In the genomic region with DNA sequence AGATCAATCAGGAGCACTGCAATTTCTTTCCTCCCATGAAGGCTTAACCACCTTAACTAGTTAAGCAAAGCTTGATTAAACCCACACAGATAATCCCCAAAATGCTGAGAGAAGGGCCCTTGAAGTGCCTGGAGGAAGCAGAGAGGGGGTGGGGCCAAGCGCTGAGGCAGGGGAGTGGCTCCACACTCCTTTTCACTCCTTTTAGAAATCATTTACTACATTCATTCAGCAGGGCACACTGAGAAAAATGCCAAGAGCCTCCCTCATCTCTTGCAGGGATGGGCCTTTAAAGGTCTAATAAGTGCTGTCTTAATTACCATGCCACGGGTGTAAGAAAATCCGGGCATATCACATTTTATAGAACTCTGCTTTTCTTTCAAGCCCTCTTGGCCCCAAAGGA, we compare ENCODE assay signal across 31 mouse cellular contexts. TPM values are rescaled to one million over a fixed set of nuclear protein-coding genes. Genes with fewer than 3 reads are reported as not detected.
DNase-seq lines count a peak whose midpoint lies in the region; ATAC-seq and TF ChIP-seq lines count a peak whose summit lies in the region.
"Had no signal": no experiment of that assay in that cellular context is flagged by ENCODE, and none has a peak within 500 bp of the region (broad histone marks: within the 10 kb centered on the region; RNA-seq: fewer than 3 reads in every experiment).

No protein-coding gene starts in this region.

- H3K9ac ChIP-seq in forebrain, embryonic 11.5 days (ENCODE audit: low read length): no peak overlapping the region
- H3K9ac ChIP-seq in kidney, postnatal 0 days (ENCODE audit: low read depth, low read length): no peak overlapping the region
- H3K9ac ChIP-seq: embryonic facial prominence, embryonic 12.5 days; forebrain, embryonic 12.5 days; hindbrain, embryonic 15.5 days; limb, embryonic 13.5 days; midbrain, embryonic 15.5 days; neural tube, embryonic 15.5 days had no signal

- H3K4me2 ChIP-seq in forebrain, embryonic 11.5 days (ENCODE audit: low read depth, low read length, severe bottlenecking): no peak overlapping the region
- no peak overlapping the region for H3K4me2 ChIP-seq in kidney, postnatal 0 days (ENCODE audit: low read length)
- H3K4me2 ChIP-seq: embryonic facial prominence, embryonic 12.5 days; forebrain, embryonic 12.5 days; hindbrain, embryonic 15.5 days; limb, embryonic 13.5 days; liver, embryonic 11.5 days; midbrain, embryonic 15.5 days; neural tube, embryonic 15.5 days had no signal

- no peak overlapping the region for H3K4me3 ChIP-seq in forebrain, embryonic 11.5 days (ENCODE audit: low read depth, low read length)
- H3K4me3 ChIP-seq in forebrain, embryonic 10.5 days: no peak overlapping the region
- no peak overlapping the region for H3K4me3 ChIP-seq in kidney, postnatal 0 days (replicated peaks; ENCODE audit: low read depth, low read length)
- H3K4me3 ChIP-seq: embryonic facial prominence, embryonic 12.5 days; forebrain, embryonic 12.5 days; hindbrain, embryonic 10.5 days; hindbrain, embryonic 15.5 days; layer of hippocampus, adult 2 months; limb, embryonic 13.5 days; midbrain, embryonic 15.5 days; neural tube, embryonic 15.5 days had no signal

- H3K27me3 ChIP-seq in forebrain, embryonic 11.5 days (ENCODE audit: control insufficient read depth, insufficient read depth, low read length): no peaks in the 10 kb centered on the region
- peaks cover 36% of the 10 kb centered on the region for H3K27me3 ChIP-seq in forebrain, embryonic 10.5 days (ENCODE audit: poor library complexity, severe bottlenecking)
- H3K27me3 ChIP-seq in kidney, postnatal 0 days (ENCODE audit: insufficient read depth, low read length): no peaks in the 10 kb centered on the region
- H3K27me3 ChIP-seq: embryonic facial prominence, embryonic 12.5 days; hindbrain, embryonic 15.5 days; midbrain, embryonic 15.5 days; neural tube, embryonic 15.5 days had no signal

- H3K27ac ChIP-seq in forebrain, embryonic 11.5 days (ENCODE audit: low read depth, low read length): no peak overlapping the region
- no peak overlapping the region for H3K27ac ChIP-seq in forebrain, embryonic 10.5 days
- H3K27ac ChIP-seq in kidney, postnatal 0 days: no peak overlapping the region
- H3K27ac ChIP-seq: embryonic facial prominence, embryonic 12.5 days; forebrain, embryonic 12.5 days; hindbrain, embryonic 10.5 days; hindbrain, embryonic 15.5 days; layer of hippocampus, adult 2 months; limb, embryonic 13.5 days; macrophage; midbrain, embryonic 15.5 days; neural tube, embryonic 15.5 days had no signal

- WGBS in forebrain, embryonic 11.5 days: 6% methylated on average over 3 of the region's 3 CpGs
- WGBS in forebrain, embryonic 10.5 days: 18% methylated on average over 3 of the region's 3 CpGs
- 15% methylated on average over 3 of the region's 3 CpGs for WGBS in kidney, postnatal 0 days

- H3K36me3 ChIP-seq in forebrain, embryonic 11.5 days (ENCODE audit: control insufficient read depth, insufficient read depth, low read length): no peaks in the 10 kb centered on the region
- no peaks in the 10 kb centered on the region for H3K36me3 ChIP-seq in forebrain, embryonic 10.5 days (replicated peaks)
- no peaks in the 10 kb centered on the region for H3K36me3 ChIP-seq in kidney, postnatal 0 days (ENCODE audit: insufficient read depth, low read length)
- H3K36me3 ChIP-seq: embryonic facial prominence, embryonic 12.5 days; forebrain, embryonic 12.5 days; G1E; hindbrain, embryonic 10.5 days; hindbrain, embryonic 15.5 days; limb, embryonic 13.5 days; midbrain, embryonic 15.5 days; neural tube, embryonic 15.5 days had no signal

- no peak for TF ChIP-seq CTCF in kidney, postnatal 0 days (IDR thresholded peaks at IDR 0.05; ENCODE audit: low read depth)

- ATAC-seq in forebrain, embryonic 11.5 days (replicated peaks; ENCODE audit: low FRiP score): 0 out of 2 replicates have a peak, but pooled peaks have one; percentile 42
- no peak for ATAC-seq in kidney, postnatal 0 days (replicated peaks; ENCODE audit: low FRiP score, low read depth)
- no peak for ATAC-seq in erythroid progenitor cell, adult 5-6 weeks (replicated peaks; ENCODE audit: low FRiP score, poor library complexity, severe bottlenecking)
- ATAC-seq: inflammation-experienced regulatory T-cells, adult 6 months; midbrain, embryonic 15.5 days had no signal

- no peaks in the 10 kb centered on the region for H3K9me3 ChIP-seq in forebrain, embryonic 11.5 days (ENCODE audit: control insufficient read depth, low read length)
- H3K9me3 ChIP-seq in forebrain, embryonic 10.5 days: no peaks in the 10 kb centered on the region
- H3K9me3 ChIP-seq in kidney, postnatal 0 days (replicated peaks; ENCODE audit: low read length): no peaks in the 10 kb centered on the region
- H3K9me3 ChIP-seq: embryonic facial prominence, embryonic 12.5 days; forebrain, embryonic 12.5 days; hindbrain, embryonic 10.5 days; hindbrain, embryonic 15.5 days; limb, embryonic 13.5 days; midbrain, embryonic 15.5 days; neural tube, embryonic 15.5 days had no signal

- peaks cover 11% of the 10 kb centered on the region; the same call in 1 of the 2 replicates for H3K4me1 ChIP-seq in forebrain, embryonic 11.5 days (replicated peaks; ENCODE audit: control insufficient read depth, insufficient read depth, low read length)
- peaks cover 52% of the 10 kb centered on the region for H3K4me1 ChIP-seq in forebrain, embryonic 10.5 days
- H3K4me1 ChIP-seq in kidney, postnatal 0 days (replicated peaks; ENCODE audit: insufficient read depth, low read length): peaks cover 8% of the 10 kb centered on the region; the same call in 1 of the 2 replicates
- H3K4me1 ChIP-seq: neural tube, embryonic 15.5 days had no signal

- peak; percentile 61 for DNase-seq in forebrain, embryonic 11.5 days (ENCODE audit: low spot score)
- DNase-seq in forebrain, embryonic 10.5 days (ENCODE audit: extremely low spot score, low spot score): no peak
- DNase-seq in kidney, postnatal 0 days (ENCODE audit: low spot score): peak; percentile 53
- DNase-seq in kidney, adult 8-10 months: no peak
- DNase-seq in lung, postnatal 10 days: peak; percentile 32
- no peak for DNase-seq in lung, postnatal 36 days
- DNase-seq: adrenal gland, adult 8-10 months; cerebellum, adult 8-10 months; cerebellum, postnatal 25 days; gastrocnemius, postnatal 14 days; heart, postnatal 14 days; kidney, postnatal 25 days; right cerebral cortex, adult 18-20 months; spleen, adult 18-20 months; thymus, postnatal 25 days had no signal

RNA-seq across cellular contexts. Expression of a gene that starts 10.2 kb away (rescaled TPM):
- 8.0 and 10.4 TPM in 2 replicates for polyA plus RNA-seq in forebrain, embryonic 11.5 days (2014; fragmentation: Nextera tagmentation; extraction: Ambion mirVana)
- 3.5 and 3.6 TPM in 2 replicates for polyA plus RNA-seq in forebrain, embryonic 10.5 days (2016; fragmentation: Nextera tagmentation; extraction: Ambion mirVana)
- 1.4 and 2.3 TPM in 2 replicates for polyA plus RNA-seq in kidney, postnatal 0 days (2015; fragmentation: Nextera tagmentation; extraction: Ambion mirVana)
- not detected in 2 replicates for total RNA-seq in erythroid progenitor cell, adult 5-6 weeks (2015; ENCODE audit: low replicate concordance)
- total RNA-seq in erythroid progenitor cell, adult 5-6 weeks (2017; ENCODE audit: low replicate concordance): not detected in 2 replicates
- total RNA-seq: G1E; granulocyte monocyte progenitor cell, adult 5-6 weeks; megakaryocyte-erythroid progenitor cell, adult 5-6 weeks had no signal
- polyA plus RNA-seq: G1E; inflammation-experienced regulatory T-cells, adult 6 months; liver, embryonic 16.5 days; macrophage had no signal

Comparison
In these comparisons a context has a peak if more than half of its experiments do, and no peak if none do; other contexts are left out.
1. DNase-seq: peak in forebrain, embryonic 11.5 days (single experiment), kidney, postnatal 0 days (single experiment) and lung, postnatal 10 days (single experiment); none in forebrain, embryonic 10.5 days (single experiment), kidney, adult 8-10 months (0 of 2) and lung, postnatal 36 days (single experiment).